Mouse (Mus musculus): ENCODE results near the gene Gm11034. TPM values are rescaled to one million over a fixed set of nuclear protein-coding genes. Genes with fewer than 3 reads are reported as not detected.

Gm11034 gene
- total RNA-seq, 2 experiments from 2014 or later = not detected

- DNase-seq (ENCODE audit: low spot score in 2 of 2) = no peak
These were observed 1.6 kb downstream of the Gm11034 start for GRCm38 (mm10) chr8:72211846-72212245.

- DNase-seq (ENCODE audit: low spot score in 2 of 2) = no peak
These were observed 2.7 kb downstream of the Gm11034 start for GRCm38 (mm10) chr8:72210710-72211109.

GRCm38 (mm10) chr8:72210222-72210621 lies 3.2 kb downstream of the Gm11034 start:
- DNase-seq (ENCODE audit: low spot score in 2 of 2) = no peak

GRCm38 (mm10) chr8:72208582-72208981 lies 4.9 kb downstream of the Gm11034 start:
- no peak for DNase-seq (ENCODE audit: low spot score in 2 of 2)

- no peak for DNase-seq (ENCODE audit: low spot score in 2 of 2)
These were observed 15.4 kb downstream of the Gm11034 start for GRCm38 (mm10) chr8:72197997-72198396.

GRCm38 (mm10) chr8:72192065-72192464 lies 21.4 kb downstream of the Gm11034 start:
- DNase-seq (ENCODE audit: low spot score in 2 of 2) = no peak

GRCm38 (mm10) chr8:72190215-72190539 lies 23.3 kb downstream of the Gm11034 start:
- DNase-seq (ENCODE audit: low spot score in 2 of 2) = no peak

- no peak for DNase-seq (ENCODE audit: low spot score in 2 of 2)
These were observed 23.8 kb downstream of the Gm11034 start, which contains the start of gene Hsh2d for GRCm38 (mm10) chr8:72189417-72190214. TSS of gene Hsh2d (plus strand) at chr8:72189638.

- DNase-seq (ENCODE audit: low spot score in 2 of 2) = no peak
These were observed 25.6 kb downstream of the Gm11034 start for GRCm38 (mm10) chr8:72187793-72188331.

GRCm38 (mm10) chr8:72183554-72184202 lies 29.8 kb downstream of the Gm11034 start:
- peak; percentile 52 to 59 for DNase-seq (ENCODE audit: low spot score in 2 of 2)

- peak; percentile 86 to 87 for DNase-seq (ENCODE audit: low spot score in 2 of 2)
These were observed 36.0 kb downstream of the Gm11034 start for GRCm38 (mm10) chr8:72177346-72177925.

GRCm38 (mm10) chr8:72169681-72170249 lies 43.7 kb downstream of the Gm11034 start:
- DNase-seq (ENCODE audit: low spot score in 2 of 2) = no peak

- DNase-seq (ENCODE audit: low spot score in 2 of 2) = no peak
These were observed 44.3 kb downstream of the Gm11034 start for GRCm38 (mm10) chr8:72169098-72169668.

Other genes starting within 250 kb of the Gm11034 start
- gene Cyp4f18, start 204.0 kb downstream of the Gm11034 start, total RNA-seq (2021) = not detected
- not detected for gene Olfr372, start 172.4 kb downstream of the Gm11034 start, total RNA-seq (2021)
- gene Olfr373, start 130.5 kb downstream of the Gm11034 start, total RNA-seq (2021) = not detected
- gene Olfr374, start 106.6 kb downstream of the Gm11034 start, total RNA-seq (2021) = not detected
- gene Tpm4, start 78.7 kb downstream of the Gm11034 start, total RNA-seq (2021) = 10 to 100 TPM; 52.7 to 57.9 TPM
- 10 to 100 TPM; 38.0 to 50.9 TPM for gene Rab8a, start 52.4 kb downstream of the Gm11034 start, total RNA-seq (2021)
- under 1 TPM in 1 of 2 experiments, not detected in 1; 0.27 TPM for gene Hsh2d, start 24.0 kb downstream of the Gm11034 start, total RNA-seq (2021)
- gene Cib3, start 799 bp downstream of the Gm11034 start, total RNA-seq (2021) = not detected
- gene Fam32a, start 6.1 kb upstream of the Gm11034 start, total RNA-seq (2021) = 10 to 100 TPM; 62.5 to 65.8 TPM
- gene Ap1m1, start 26.4 kb upstream of the Gm11034 start, total RNA-seq (2021) = 100 to 1,000 TPM; 108 to 109 TPM
- gene Gm10282, start 91.6 kb upstream of the Gm11034 start, total RNA-seq (2021) = 10 to 100 TPM; 10.9 to 15.9 TPM
- 10 to 100 TPM; 19.5 to 21.4 TPM for gene Klf2, start 105.4 kb upstream of the Gm11034 start, total RNA-seq (2021)
- 10 to 100 TPM; 73.3 to 73.5 TPM for gene Eps15l1, start 207.8 kb upstream of the Gm11034 start, total RNA-seq (2021)
- 1 to 10 TPM in 1 of 2 experiments, under 1 TPM in 1; 0.67 to 1.2 TPM for gene Calr3, start 230.2 kb upstream of the Gm11034 start, total RNA-seq (2021)
- gene 1700030K09Rik, start 230.2 kb upstream of the Gm11034 start, total RNA-seq (2021) = 10 to 100 TPM; 11.0 to 13.0 TPM